Mouse (Mus musculus) spleen, postnatal 10 days (tissue): ENCODE measurements around the gene Ptpn1.

Experiments used
- DNase-seq, 2 experiments: peaks; one replicate each; pipeline ENCODE4 v3.0.0; 2021 to 2022; ENCODE audit warnings: low spot score in 2 of 2

Ptpn1 gene

DNA sequence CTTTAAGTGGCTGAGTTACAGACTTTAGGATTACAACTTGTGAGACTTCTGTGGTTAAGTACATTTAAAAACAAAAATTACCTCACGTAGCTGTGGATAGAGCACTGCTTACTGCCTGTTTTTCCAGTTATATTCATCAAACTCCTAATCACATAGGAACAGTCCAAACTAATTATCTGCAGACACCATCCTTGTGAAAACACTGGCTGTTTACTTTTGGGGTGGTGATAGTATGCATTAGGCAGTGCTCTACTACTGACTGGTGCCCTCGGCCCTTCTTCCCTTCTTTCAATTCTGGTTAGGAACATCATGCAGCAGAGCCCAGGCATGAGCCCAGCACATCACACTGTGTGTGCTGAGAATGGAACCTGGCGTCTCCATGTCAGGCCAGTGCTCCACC is 15.4 kb downstream of the Ptpn1 start:
- no peak for DNase-seq

DNA sequence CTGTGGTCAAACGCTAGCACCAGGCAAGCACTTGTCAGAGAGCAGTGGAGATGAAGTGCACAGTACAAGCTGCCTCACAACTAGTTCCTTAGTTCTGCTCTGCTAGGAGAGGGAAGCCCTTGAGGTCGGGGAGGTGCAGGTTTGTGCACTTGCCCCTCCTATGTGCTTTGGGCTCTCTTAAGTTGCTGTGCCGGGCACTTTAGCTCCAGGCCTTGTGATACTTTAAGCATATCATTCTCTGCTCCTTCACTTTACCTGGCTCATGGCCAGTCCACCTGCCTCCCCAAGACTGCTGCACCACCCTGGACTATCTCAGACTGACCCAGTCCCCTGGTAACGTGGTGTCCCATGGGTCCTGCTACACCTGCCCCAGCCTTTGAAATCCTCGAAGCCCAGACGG is 16.2 kb downstream of the Ptpn1 start:
- DNase-seq, result no peak

DNA sequence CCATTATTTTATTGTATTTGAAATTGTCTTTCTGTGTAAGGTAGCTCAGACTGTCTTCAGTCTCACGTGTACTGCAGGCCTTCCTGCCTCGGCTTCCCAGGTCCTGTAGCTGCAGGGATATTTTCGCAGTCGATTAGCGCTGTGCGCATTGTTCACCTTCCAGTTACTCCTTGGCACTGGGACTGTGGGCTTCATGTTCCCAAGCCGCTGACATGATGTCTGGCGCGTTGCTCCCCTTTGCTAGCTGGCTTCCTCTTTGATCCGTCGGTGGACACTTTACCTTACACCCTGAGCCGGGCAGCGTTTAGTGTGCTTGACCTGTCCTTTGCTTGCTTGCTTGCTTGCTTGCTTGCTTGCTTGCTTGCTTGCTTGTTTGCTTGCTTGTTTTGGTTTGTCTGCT is 16.7 kb downstream of the Ptpn1 start:
- no peak for DNase-seq

DNA sequence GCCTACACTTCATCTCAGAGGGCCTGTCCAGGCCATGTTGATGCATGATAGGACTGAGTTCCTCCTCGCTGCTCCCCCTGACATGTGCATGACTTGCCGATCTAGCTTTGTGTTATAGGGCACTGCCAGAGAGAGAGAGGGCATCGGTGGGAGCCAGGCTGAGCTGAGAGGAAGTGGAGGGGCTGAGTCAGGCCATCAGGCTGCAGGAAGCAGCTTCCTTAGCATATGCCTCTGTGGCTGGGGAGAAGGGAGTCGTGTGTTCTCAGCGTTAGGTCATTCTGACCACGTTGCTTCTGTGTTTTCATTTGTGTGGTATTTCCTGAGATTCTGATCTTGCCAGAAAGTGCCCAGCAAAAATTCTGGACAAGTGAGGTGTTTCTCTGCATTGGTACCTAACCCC is 17.4 kb downstream of the Ptpn1 start:
- DNase-seq, result peak in 1 of 2 experiments; percentile 47

DNA sequence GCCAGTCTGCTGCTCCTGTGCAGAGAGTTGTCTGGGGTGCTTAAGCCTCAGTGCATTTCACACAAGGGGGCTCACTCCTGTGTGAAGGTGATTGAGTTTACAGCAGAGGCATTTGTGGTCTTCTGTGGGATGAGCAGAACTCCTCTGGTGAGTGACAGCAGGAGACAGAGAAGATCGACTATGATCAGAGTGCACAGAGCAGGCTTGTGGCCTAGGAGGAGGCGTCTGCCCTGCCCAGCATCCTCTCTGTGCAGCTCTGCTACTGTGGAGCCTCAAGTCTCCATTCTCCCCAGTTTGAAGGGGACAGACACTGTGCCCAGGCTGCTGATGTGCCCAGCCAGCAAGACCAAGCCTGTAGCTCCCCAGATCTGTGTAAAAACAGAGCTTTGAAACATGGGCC is 18.0 kb downstream of the Ptpn1 start:
- no peak for DNase-seq

DNA sequence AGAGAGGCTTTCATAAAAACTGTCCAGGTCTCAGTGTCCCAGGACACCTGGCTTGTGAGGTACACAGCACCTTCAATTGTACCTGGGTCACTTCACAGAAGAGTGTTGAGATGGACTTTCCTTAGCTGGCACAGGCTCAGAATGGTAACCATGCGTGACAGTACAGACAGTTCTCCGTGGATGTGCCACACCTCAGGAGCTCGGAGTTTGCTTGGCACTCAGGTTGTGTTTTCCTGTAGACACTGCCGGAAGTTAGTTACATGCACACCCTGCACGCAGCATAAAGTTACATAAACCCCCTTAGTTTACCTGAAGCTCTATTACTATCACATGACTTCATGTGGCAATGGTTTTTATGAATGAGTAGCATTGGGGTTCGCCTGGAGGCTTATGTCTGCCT is 18.8 kb downstream of the Ptpn1 start:
- no peak for DNase-seq

DNA sequence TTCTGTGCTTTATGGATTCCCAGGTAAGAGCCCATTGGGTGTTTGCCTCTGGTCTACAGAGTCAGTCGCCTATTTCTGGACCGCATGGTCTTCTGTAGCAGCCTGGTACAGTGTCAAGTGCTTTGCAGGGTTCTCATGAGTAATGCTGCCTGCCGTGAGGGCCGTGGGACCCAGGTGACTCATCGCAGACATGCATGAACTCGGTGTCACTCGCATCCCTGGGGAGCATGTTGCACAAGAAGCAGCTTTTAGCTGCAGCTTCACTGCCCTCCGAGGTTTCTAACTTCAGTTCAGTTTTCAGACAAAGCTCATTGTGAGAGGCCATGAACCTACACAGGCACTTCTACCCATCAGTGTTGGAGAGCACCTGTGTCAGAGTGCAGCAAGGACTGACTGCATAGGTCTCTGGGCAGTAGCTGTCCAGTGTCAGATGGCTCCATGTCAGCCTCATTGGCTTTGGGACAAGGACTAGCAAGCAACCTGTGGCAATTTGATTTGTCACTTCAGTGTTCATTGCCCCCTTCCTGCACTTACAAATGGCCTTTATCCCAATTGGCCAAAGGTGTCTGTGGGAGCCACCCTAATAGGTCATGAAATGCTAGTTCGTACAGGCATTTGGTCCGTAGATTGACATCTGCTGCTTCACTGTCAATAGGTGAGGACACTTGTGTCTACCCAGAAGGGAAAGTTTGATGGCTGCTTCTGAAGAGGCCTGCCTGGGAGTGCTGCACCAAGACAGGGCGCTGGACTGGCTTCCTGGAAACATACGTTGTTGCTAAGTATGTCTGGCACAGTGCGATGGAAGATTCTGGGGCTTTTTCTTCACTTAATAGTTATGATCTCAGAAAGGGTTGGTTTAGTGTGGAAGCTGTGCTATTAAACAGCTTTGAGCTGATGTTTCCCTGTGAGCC is 19.7 kb downstream of the Ptpn1 start:
- DNase-seq, result peak in 1 of 2 experiments; percentile 43

DNA sequence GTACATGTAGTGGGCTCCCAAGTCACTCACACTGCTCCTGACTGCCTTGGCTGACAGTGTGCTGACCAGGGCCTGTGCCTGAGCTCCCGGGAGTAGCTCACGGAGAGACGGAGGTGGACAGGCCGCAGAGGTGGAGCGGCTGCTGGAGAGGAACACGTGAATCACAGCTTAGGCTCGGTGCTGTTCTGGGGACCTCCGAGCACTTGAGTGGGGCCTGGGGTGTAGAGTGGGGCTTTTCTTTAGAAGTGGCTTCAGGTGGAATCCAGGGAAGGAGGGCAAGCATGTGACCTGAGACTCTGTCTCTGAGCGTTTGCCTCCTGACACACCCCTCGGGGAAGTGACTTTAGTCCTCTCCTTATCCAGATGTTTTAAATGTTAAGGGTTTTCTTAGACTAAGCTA is 22.0 kb downstream of the Ptpn1 start:
- no peak for DNase-seq

DNA sequence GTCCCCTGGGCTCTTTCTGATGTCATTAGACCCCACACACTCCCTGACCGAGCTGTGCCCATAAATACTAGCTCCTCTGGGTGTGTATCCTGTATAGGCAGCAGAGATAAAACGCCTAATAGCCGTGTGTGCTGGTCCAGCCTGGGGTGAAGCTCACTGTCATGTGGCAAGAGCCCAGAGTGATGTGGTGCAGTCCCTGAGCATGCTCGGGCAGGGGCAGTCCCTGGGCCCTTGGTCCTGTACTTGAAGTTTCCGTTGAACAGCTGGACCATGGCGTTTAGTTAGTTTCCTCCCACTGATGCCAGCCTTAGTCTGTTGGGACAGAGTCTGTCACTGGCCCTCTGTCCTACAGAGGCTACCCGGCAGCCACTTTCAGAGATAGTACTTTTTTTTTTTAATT is 23.1 kb downstream of the Ptpn1 start:
- DNase-seq, result no peak

DNA sequence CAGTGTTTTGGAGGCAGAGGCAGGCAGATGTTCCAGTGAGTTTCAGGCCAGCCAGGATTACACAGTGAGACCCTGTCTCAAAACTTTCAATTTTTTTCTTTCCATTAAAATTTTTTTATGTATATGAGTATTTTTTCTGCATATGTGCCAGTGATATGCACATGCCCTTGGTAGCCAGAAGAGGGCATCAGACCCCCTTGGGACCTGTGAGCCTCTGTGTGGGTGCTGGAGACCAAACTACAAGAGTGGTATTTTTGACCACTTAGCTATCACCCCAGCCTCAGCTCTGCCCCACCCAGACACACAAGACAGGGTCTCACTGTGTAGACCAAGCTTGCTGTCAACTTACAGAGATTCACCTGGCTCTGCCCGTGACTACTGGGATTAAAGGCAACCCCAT is 25.7 kb downstream of the Ptpn1 start:
- DNase-seq, result peak in 1 of 2 experiments; percentile 46

DNA sequence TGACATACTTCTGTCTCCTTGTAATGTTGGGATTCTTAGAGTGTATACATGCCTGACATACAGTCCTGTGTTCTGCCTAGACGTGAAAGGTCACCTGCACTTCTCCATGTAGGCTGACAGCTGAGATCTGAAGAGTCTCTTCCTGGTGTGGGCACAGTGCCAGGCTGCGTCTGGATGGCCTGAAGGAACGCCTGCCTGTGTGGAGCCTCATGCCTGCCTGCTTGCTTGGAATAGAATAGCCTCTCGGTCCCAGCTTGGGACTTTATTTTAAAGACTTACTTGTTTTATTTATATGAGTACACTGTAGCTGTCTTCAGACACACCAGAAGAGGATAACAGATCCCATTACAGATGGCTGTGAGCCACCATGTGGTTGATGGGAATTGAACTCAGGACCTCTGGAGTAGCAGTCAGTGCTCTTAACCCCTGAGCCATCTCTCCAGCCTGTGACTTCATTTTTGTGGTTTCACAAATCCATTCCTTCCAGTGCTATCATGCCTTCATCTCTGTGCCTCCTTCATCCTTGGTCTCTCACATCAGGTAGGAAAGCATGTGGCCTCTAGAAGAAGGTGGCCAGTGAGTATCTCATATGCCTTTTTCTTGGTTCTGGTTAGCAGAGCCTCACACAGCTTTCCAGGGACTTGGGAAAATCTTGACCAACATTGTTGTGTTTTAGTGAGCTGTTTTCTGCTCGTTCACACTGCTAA is 26.4 kb downstream of the Ptpn1 start:
- no peak for DNase-seq

DNA sequence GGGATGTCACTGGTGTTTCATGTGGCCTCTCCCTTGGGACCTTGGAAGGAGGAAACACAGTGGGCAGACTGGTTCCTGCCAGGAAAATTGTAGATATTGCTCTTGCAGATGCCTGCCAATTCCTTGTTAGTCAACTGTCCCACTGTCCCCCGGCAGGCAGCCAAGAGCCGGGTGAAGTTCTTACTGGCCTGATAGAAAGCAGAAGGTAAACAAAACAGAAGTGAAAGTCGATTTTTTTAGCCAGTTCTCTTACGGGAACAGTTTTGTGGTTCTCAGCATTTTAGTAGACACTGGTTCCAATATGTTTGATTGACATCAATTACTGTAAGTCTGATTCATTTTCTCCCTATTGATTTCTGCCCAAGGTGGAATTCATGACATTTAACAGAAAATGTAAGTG is 27.0 kb downstream of the Ptpn1 start:
- peak in 1 of 2 experiments; percentile 65 for DNase-seq

DNA sequence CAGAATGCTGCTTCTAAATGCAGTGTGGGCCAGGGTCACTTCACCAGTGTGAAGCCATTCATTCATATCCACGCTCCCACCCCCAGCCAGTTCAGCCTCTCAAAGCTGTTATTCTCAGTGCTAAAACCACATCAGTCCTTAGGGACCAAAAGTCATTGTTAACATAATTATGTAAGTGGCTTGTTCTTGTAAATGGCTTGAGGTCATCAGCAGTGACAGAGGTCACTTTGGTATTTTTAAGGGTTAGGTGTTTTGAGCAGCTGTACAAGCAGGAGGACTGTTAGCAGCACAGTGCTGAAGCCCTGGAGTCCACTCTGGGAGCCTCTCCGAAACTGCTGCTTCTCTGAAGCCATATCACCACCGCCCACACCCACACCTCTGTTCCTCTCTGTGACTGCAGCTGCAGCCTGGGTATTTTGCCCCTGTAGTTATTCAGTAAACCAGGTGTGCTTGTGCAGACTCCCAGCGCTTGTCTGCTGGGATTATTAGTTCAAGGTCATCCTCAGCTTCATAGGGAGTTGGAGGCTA is 27.6 kb downstream of the Ptpn1 start:
- peak in 1 of 2 experiments; percentile 67 for DNase-seq

DNA sequence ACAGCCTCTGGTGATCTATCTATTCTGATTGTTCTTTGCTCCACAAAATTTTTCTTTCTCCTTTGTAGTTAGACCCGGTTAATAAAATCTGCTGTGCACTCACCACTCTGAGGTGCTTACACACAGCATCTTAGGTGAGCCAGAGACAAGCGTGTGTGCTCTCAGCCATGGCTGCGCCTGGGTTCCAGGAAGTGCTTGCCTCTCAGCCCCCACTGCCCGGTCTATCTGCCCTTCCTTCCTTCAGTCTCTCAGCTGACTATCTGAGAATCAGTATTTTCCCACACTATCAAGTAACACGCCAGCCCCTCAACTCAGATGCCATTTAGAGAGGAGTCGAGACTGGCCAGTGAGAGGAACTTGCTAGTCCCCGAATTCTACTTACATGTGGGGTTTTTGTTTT is 28.1 kb downstream of the Ptpn1 start:
- DNase-seq, result peak in 1 of 2 experiments; percentile 45

DNA sequence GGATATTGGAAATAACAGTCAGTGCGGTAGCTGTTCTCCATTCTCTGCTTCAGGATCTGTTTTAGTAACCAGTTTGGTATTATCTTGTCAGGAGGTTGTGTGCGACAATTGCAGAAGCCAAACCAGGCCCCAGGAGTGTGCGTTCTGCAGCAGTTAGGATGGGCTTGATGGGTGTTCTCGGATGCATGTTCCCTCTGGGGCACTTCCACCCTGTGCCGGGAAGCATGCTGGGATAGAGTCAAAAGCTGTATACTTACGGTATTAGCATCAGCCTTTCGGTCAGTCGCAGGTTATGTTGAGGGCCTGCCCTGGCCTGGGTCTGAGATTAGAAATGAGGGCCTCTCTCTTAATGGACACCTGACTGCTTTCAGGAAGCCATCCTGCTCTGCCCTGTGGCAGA is 28.7 kb downstream of the Ptpn1 start:
- DNase-seq, result no peak

DNA sequence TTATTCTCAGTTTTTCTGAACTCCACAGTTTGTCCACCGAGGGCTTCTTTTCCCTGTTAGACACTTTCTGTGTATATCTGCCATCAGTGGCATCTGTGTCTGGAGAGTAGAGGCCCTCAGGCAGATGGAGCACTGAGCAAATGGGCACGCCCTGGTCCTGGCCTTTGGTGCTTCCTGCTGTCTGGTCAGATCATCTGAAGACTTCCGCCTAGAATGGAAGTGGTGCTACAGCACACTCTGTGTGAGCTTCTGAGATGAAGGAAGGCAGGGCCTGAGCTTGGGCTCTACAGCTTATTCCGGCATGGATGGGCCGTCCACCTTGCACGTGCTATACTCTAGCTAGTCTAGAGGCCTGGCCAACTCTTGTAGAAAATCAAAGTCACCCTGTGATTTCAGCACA is 30.5 kb downstream of the Ptpn1 start:
- no peak for DNase-seq

DNA sequence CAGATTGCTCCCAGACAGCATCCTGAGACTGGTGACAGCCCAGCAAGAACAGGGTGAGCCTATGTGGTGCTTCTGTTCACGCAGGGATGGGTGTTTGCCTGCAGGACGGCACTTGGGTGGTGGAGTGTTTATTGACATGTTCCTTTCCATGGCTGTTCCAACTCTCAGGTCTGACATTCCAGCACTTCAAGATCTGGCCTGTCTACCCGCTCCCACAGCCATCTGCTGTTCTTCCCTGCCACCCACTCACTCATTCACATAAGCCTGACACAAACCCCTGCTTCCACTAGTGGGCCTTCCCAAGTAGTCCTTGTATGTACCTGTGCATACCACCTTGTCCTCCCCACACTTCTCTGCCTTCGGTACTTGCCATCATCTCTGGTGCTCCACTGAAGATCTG is 31.3 kb downstream of the Ptpn1 start:
- DNase-seq, result no peak

DNA sequence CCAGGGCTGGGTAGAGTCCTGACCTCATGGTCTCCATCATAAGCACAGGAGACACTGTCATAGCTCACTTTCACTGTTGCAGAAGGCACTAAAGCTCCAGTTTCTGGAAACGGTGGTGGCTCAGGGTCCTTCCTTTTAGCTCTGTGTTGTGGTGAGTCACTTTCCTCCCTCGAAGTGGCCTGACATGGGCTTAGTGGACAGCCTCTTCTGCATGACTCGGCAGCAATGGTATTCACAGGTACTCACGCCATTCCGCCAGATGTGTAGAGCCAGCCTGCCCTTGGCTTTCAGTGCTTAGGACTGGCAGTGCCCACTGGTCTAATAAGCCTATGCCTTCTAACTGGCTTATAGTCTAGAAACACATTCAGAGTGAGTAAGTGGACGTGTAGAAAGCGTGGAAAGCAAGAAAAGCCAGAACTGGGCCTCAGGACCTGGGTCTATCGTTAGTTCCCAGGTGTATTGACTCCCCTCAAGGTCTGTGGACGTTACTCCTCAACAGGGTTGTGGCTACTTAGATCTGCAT is 32.0 kb downstream of the Ptpn1 start:
- no peak for DNase-seq

DNA sequence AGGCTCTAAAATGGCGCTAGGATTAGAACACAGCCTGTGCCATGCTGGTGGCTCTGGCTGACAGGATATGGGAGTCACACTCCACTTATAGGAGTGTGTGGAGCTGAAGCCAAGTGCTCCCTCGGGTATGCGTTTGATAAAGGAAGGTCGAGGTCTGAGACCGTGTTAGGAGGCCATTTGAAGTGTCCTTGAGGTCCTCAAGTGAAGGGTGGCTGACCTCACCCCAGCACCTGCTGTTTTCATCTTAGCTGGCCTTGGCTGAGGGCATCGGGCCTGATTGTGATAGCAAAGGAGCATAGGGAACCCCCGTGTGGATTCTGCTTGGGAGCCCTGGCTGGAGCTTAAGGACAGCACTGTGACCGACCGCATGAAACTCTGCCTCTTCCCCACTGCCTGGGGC is 32.5 kb downstream of the Ptpn1 start:
- no peak for DNase-seq

DNA sequence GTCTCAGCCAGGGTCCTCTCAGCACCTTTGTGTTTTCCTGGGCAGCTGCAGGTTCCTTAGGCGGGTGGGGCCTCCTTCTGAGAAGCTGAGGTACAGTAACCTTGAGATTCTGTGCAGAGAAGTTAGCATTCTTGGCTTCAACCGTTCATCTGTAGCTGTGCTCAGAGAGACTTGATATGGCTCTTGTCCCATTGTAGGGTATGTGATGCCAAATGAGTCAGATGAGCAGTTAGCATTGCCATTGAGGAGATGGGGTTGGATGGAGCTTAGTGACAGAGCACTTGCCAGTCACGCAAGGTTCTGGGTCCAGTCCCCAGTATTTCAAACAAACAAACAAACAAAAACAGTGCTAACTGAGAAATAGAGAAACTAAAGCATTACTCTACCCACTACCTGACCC is 34.1 kb downstream of the Ptpn1 start:
- DNase-seq, result no peak

DNA sequence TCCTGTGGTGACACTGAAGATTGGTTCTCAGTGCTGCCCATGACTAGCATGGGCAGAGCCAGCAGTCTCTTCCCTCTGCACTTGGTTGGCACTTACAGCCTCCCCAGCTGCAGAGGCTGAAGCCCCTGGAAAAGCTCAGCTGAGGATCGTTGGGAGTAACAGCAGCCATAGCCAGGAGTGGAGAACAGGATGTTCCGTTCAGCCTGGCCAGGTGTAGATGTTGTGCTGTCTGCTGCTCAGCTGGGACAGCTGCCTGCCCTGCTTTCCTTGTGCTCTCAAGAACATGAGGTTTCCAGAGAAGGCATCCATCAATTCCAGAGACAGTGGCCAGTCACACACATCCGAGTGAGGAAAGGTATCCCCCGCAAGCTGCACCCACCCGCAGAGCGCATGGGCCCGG is 36.6 kb downstream of the Ptpn1 start:
- DNase-seq, result no peak

DNA sequence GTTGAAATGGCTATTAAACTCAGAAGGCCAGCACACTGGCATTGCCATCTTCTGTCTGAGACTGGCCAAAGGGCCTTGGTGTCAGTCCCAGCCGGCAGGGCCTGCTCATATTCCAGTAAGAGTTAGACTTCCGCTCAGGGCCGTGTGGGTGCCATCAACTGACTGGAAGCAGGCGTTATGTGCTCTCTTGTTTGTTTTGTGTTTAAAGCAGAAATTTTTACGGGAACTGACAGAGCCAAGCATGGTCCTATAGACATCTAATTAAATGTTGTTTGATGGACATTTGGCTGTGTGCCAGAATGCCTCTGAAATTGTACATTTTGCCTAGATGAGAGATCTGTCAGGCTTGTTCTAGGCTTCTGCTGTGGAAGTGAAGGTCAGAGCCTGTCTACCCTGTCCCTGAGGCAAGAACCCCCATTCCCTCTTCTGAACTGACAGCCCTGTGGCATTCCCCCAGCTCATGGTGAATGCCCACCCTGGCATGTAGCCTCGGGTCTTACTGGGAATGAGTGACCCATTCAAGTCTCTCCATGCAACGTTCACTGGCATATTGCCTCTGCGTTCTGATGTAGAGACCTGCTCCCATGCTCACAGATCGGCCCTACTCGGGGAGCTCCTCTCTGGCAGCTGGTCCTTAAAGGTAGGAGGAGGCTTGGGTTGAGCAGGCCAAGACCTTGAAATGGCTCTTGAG is 38.1 kb downstream of the Ptpn1 start:
- DNase-seq, result no peak
